In genomic region chr8:94992996-94993724, GRCm38 (mm10) we compare ENCODE assay signal across 7 mouse cellular contexts. TPM values are rescaled to one million over a fixed set of nuclear protein-coding genes. Genes with fewer than 3 reads are reported as not detected.
DNase-seq lines count a peak whose midpoint lies in the region; ATAC-seq lines count a peak whose summit lies in the region.

No protein-coding gene starts in this region.

- no peaks in the 10 kb centered on the region for H3K36me3 ChIP-seq in embryonic facial prominence, embryonic 15.5 days
- no peaks in the 10 kb centered on the region for H3K36me3 ChIP-seq in hindbrain, embryonic 12.5 days
- no peaks in the 10 kb centered on the region for H3K36me3 ChIP-seq in neural tube, embryonic 12.5 days

- H3K4me2 ChIP-seq in embryonic facial prominence, embryonic 15.5 days (replicated peaks): no peak overlapping the region
- peak overlapping the region; percentile 77 for H3K4me2 ChIP-seq in hindbrain, embryonic 12.5 days (replicated peaks)
- H3K4me2 ChIP-seq in neural tube, embryonic 12.5 days (replicated peaks): peak overlapping the region; percentile 89

- 54% methylated on average over 9 of the region's 9 CpGs for WGBS in embryonic facial prominence, embryonic 15.5 days
- 61% methylated on average over 9 of the region's 9 CpGs for WGBS in hindbrain, embryonic 12.5 days
- WGBS in neural tube, embryonic 12.5 days: 67% methylated on average over 9 of the region's 9 CpGs

- no peak overlapping the region for H3K4me3 ChIP-seq in embryonic facial prominence, embryonic 15.5 days (replicated peaks)
- H3K4me3 ChIP-seq in hindbrain, embryonic 12.5 days: no peak overlapping the region
- H3K4me3 ChIP-seq in neural tube, embryonic 12.5 days: no peak overlapping the region

- H3K27ac ChIP-seq in embryonic facial prominence, embryonic 15.5 days (replicated peaks): peak overlapping the region; percentile 73
- H3K27ac ChIP-seq in hindbrain, embryonic 12.5 days: peak overlapping the region; percentile 96
- peak overlapping the region; percentile 11 for H3K27ac ChIP-seq in neural tube, embryonic 12.5 days

- no peak for ATAC-seq in embryonic facial prominence, embryonic 15.5 days (ENCODE audit: insufficient number of reproducible peaks, low FRiP score, low TSS enrichment, low read depth)
- ATAC-seq in hindbrain, embryonic 12.5 days (ENCODE audit: low FRiP score): no peak
- ATAC-seq in neural tube, embryonic 12.5 days (ENCODE audit: low FRiP score, low read depth): no peak

- H3K9ac ChIP-seq in embryonic facial prominence, embryonic 15.5 days: 0 out of 2 replicates have a peak overlapping the region, but pooled peaks have one; percentile 4
- H3K9ac ChIP-seq in hindbrain, embryonic 12.5 days: peak overlapping the region; percentile 18; the same call in 1 of the 2 replicates
- H3K9ac ChIP-seq in neural tube, embryonic 12.5 days: peak overlapping the region; percentile 92; the same call in 1 of the 2 replicates

- intact Hi-C loops in left cerebral cortex, postnatal 4 days (cut with DNase I): no loop called here
- intact Hi-C loops in gastrocnemius, postnatal 14 days (cut with DNase I; ENCODE audit: low total_unique reads): no loop called here

- H3K9me3 ChIP-seq in embryonic facial prominence, embryonic 15.5 days (replicated peaks): no peaks in the 10 kb centered on the region
- H3K9me3 ChIP-seq in hindbrain, embryonic 12.5 days (replicated peaks): no peaks in the 10 kb centered on the region
- H3K9me3 ChIP-seq in neural tube, embryonic 12.5 days: no peaks in the 10 kb centered on the region

- H3K27me3 ChIP-seq in embryonic facial prominence, embryonic 15.5 days: no peaks in the 10 kb centered on the region
- no peaks in the 10 kb centered on the region for H3K27me3 ChIP-seq in hindbrain, embryonic 12.5 days
- H3K27me3 ChIP-seq in neural tube, embryonic 12.5 days (replicated peaks): no peaks in the 10 kb centered on the region

- H3K4me1 ChIP-seq in embryonic facial prominence, embryonic 15.5 days: peaks cover 64% of the 10 kb centered on the region
- H3K4me1 ChIP-seq in hindbrain, embryonic 12.5 days: peaks cover 59% of the 10 kb centered on the region
- peaks cover 61% of the 10 kb centered on the region for H3K4me1 ChIP-seq in neural tube, embryonic 12.5 days

- DNase-seq in left cerebral cortex, postnatal 4 days: peak; percentile 80
- DNase-seq in left cerebral cortex, adult 18-20 months (ENCODE audit: low spot score in 2 of 2): no peak
- DNase-seq in frontal cortex, postnatal 14 days (ENCODE audit: low spot score in 2 of 2): no peak
- DNase-seq in gastrocnemius, postnatal 14 days: no peak

RNA-seq across cellular contexts. Expression of gene Adgrg1, which starts 18.6 kb away (rescaled TPM):
- total RNA-seq in left cerebral cortex, postnatal 4 days (2021): 100 to 1,000 TPM; 125 to 153 TPM
- 10 to 100 TPM; 81.2 to 81.3 TPM for total RNA-seq in left cerebral cortex, adult 18-20 months (2021)
- polyA plus RNA-seq in embryonic facial prominence, embryonic 15.5 days (2015; fragmentation: Nextera tagmentation; extraction: Ambion mirVana): 29.9 and 31.9 TPM in 2 replicates
- 187 and 194 TPM in 2 replicates for polyA plus RNA-seq in hindbrain, embryonic 12.5 days (2016; fragmentation: Nextera tagmentation; extraction: Ambion mirVana)
- 177 and 208 TPM in 2 replicates for polyA plus RNA-seq in neural tube, embryonic 12.5 days (2016; fragmentation: Nextera tagmentation; extraction: Ambion mirVana)
- total RNA-seq in gastrocnemius, postnatal 14 days (2021): 10 to 100 TPM; 21.4 to 38.2 TPM

RNA-seq across cellular contexts. Expression of gene Adgrg3, which starts 24.3 kb away (rescaled TPM):
- total RNA-seq in left cerebral cortex, postnatal 4 days (2021): 1 to 10 TPM; 1.1 to 2.1 TPM
- total RNA-seq in left cerebral cortex, adult 18-20 months (2021): under 1 TPM; 0.30 to 0.87 TPM
- 3.2 and 3.8 TPM in 2 replicates for polyA plus RNA-seq in embryonic facial prominence, embryonic 15.5 days (2015; fragmentation: Nextera tagmentation; extraction: Ambion mirVana)
- 1.9 TPM in 2 replicates for polyA plus RNA-seq in hindbrain, embryonic 12.5 days (2016; fragmentation: Nextera tagmentation; extraction: Ambion mirVana)
- polyA plus RNA-seq in neural tube, embryonic 12.5 days (2016; fragmentation: Nextera tagmentation; extraction: Ambion mirVana): 2.4 and 2.6 TPM in 2 replicates
- total RNA-seq in gastrocnemius, postnatal 14 days (2021): under 1 TPM; 0.33 TPM

Comparison
In these comparisons a context has a peak if more than half of its experiments do, and no peak if none do; other contexts are left out.
1. H3K27ac ChIP-seq: peak in every context shown above with its lines; median percentile 96 in hindbrain, embryonic 12.5 days; 73 in embryonic facial prominence, embryonic 15.5 days; 11 in neural tube, embryonic 12.5 days.
2. H3K9ac ChIP-seq: peak in every context shown above with its lines; median percentile 92 in neural tube, embryonic 12.5 days; 18 in hindbrain, embryonic 12.5 days; 4 in embryonic facial prominence, embryonic 15.5 days.